Mouse (Mus musculus): ENCODE results near the gene Adss. TPM values are rescaled to one million over a fixed set of nuclear protein-coding genes. Genes with fewer than 3 reads are reported as not detected.

Adss gene
- polyA plus RNA-seq, 1 experiment from 2014 or later, result 52.2 TPM

GRCm38 (mm10) chr1:177717057-177717835, 79.1 kb downstream of the Adss start:
- H3K4me2 ChIP-seq (ENCODE audit: low read length), result no peak overlapping the region
- DNase-seq (ENCODE audit: low spot score) (no peak), ATAC-seq (no peak)
- no peak overlapping the region for H3K4me3 ChIP-seq (ENCODE audit: low read depth, low read length)
- H3K27me3 ChIP-seq (replicated peaks; ENCODE audit: control insufficient read depth, insufficient read depth, low read length), result no peaks in the 10 kb centered on the region
- no peak overlapping the region for H3K27ac ChIP-seq (ENCODE audit: low read depth, low read length)
- H3K9ac ChIP-seq (ENCODE audit: low read length), result no peak overlapping the region
- WGBS, result 81% methylated on average over 7 of the region's 7 CpGs
- no peaks in the 10 kb centered on the region for H3K4me1 ChIP-seq (ENCODE audit: control insufficient read depth, insufficient read depth, low read length)
- no peaks in the 10 kb centered on the region for H3K9me3 ChIP-seq (replicated peaks; ENCODE audit: control insufficient read depth, low read length)
- H3K36me3 ChIP-seq (ENCODE audit: control insufficient read depth, insufficient read depth, low read length), result no peaks in the 10 kb centered on the region

DNA sequence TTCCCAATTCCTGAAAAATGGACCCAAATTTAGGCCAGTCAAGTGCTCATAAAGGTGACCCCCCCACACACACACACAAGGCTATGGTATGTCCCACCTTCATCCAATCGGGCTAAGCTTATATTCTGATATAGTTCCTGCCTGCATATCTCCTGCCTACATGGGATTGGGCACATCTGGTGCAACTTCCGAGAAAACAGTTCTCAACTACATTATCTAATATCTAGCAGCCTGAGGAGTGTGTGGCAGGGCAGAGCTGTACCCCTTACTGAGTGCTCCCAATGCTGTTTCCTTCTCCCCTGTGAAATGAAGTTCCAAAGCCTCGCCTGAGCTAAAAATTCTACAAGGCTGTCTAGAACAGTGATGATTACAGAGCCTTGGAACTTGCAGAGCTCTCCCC, 79.9 kb downstream of the Adss start:
- Histone ChIP-seq H3K36me3 (ENCODE audit: control insufficient read depth, insufficient read depth, low read length) (no peaks in the 10 kb centered on the region), H3K9ac (ENCODE audit: low read length) (no peak overlapping the region), H3K4me3 (ENCODE audit: low read depth, low read length) (no peak overlapping the region), H3K4me2 (ENCODE audit: low read length) (no peak overlapping the region), H3K9me3 (replicated peaks; ENCODE audit: control insufficient read depth, low read length) (no peaks in the 10 kb centered on the region), H3K4me1 (ENCODE audit: control insufficient read depth, insufficient read depth, low read length) (no peaks in the 10 kb centered on the region), H3K27ac (ENCODE audit: low read depth, low read length) (no peak overlapping the region), H3K27me3 (replicated peaks; ENCODE audit: control insufficient read depth, insufficient read depth, low read length) (no peaks in the 10 kb centered on the region)
- DNase-seq (ENCODE audit: low spot score) (no peak), ATAC-seq (no peak)
- WGBS, result 88% methylated on average over 3 of the region's 3 CpGs

DNA sequence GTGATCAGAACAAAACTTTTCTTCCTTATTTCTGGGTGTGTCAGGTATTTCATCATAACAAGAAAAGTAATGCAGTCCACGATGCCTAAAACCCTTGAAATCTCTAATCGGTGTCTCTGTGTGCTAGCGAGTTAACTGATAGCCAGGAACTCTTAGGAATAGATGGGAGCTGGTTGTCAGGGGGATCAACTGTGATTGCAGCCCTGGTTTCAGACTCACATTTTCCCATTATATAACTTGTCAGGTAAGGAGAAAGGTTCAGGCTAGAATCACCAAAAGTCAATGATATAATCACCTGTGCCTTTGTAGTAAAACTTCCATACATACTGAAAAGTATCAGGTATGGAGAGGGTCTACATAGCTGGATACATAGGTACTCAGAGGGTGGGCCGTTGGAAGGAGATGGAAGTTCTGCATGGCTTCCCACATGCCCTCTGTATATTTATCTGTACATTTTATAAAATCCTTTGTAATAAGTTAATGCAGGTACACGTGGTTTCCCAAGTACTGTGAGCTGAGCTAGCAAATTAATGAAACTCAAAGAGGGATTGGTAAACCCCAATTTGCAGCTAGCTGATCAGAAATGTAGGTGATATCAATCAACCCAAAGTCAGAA, 81.8 kb downstream of the Adss start:
- H3K27me3 ChIP-seq (replicated peaks; ENCODE audit: control insufficient read depth, insufficient read depth, low read length), result no peaks in the 10 kb centered on the region
- WGBS, result 91% methylated on average over 5 of the region's 5 CpGs
- no peak overlapping the region for H3K4me2 ChIP-seq (ENCODE audit: low read length)
- no peaks in the 10 kb centered on the region for H3K4me1 ChIP-seq (ENCODE audit: control insufficient read depth, insufficient read depth, low read length)
- no peak for DNase-seq (ENCODE audit: low spot score)
- no peak overlapping the region for H3K4me3 ChIP-seq (ENCODE audit: low read depth, low read length)
- peaks cover 4% of the 10 kb centered on the region; the same call in 1 of the 2 replicates for H3K9me3 ChIP-seq (replicated peaks; ENCODE audit: control insufficient read depth, low read length)
- no peak for ATAC-seq
- no peak overlapping the region for H3K27ac ChIP-seq (ENCODE audit: low read depth, low read length)
- H3K9ac ChIP-seq (ENCODE audit: low read length), result no peak overlapping the region
- no peaks in the 10 kb centered on the region for H3K36me3 ChIP-seq (ENCODE audit: control insufficient read depth, insufficient read depth, low read length)

- DNase-seq (ENCODE audit: low spot score) (no peak), ATAC-seq (no peak)
- H3K4me2 ChIP-seq (ENCODE audit: low read length), result no peak overlapping the region
- H3K4me1 ChIP-seq (ENCODE audit: control insufficient read depth, insufficient read depth, low read length), result no peaks in the 10 kb centered on the region
- H3K27ac ChIP-seq (ENCODE audit: low read depth, low read length), result no peak overlapping the region
- peaks cover 4% of the 10 kb centered on the region; the same call in 1 of the 2 replicates for H3K9me3 ChIP-seq (replicated peaks; ENCODE audit: control insufficient read depth, low read length)
- no peaks in the 10 kb centered on the region for H3K27me3 ChIP-seq (replicated peaks; ENCODE audit: control insufficient read depth, insufficient read depth, low read length)
- no peaks in the 10 kb centered on the region for H3K36me3 ChIP-seq (ENCODE audit: control insufficient read depth, insufficient read depth, low read length)
- no peak overlapping the region for H3K9ac ChIP-seq (ENCODE audit: low read length)
- H3K4me3 ChIP-seq (ENCODE audit: low read depth, low read length), result no peak overlapping the region
- WGBS, result 86% methylated on average over 3 of the region's 3 CpGs
These were observed 82.5 kb downstream of the Adss start for GRCm38 (mm10) chr1:177713635-177714396.

Other genes with a start within 250 kb of the Adss start
- gene 1700016C15Rik, start 66.7 kb downstream of the Adss start, polyA plus RNA-seq (2014; fragmentation: Nextera tagmentation; extraction: Ambion mirVana), result not detected in 2 replicates
- gene Catspere2, start 186.9 kb upstream of the Adss start, polyA plus RNA-seq (2014; fragmentation: Nextera tagmentation; extraction: Ambion mirVana), result 0.06 and 0.25 TPM in 2 replicates